Mouse (Mus musculus): Measurements from ENCODE around the gene Tenm3. TPM values are rescaled to one million over a fixed set of nuclear protein-coding genes. Genes with fewer than 3 reads are reported as not detected.

The Tenm3 gene
- polyA plus RNA-seq, 1 experiment from 2014 or later, result 42.9 TPM

GRCm38 (mm10) chr8:48775531-48776037, 68.2 kb downstream of the Tenm3 start:
- H3K27me3 ChIP-seq, result no peaks in the 10 kb centered on the region
- peak overlapping the region; percentile 4; the same call in 1 of the 2 replicates for H3K4me3 ChIP-seq (replicated peaks)
- H3K27ac ChIP-seq (replicated peaks), result no peak overlapping the region
- peak overlapping the region; percentile 34 for H3K4me2 ChIP-seq (replicated peaks)
- H3K9ac ChIP-seq, result no peak overlapping the region
- 14% methylated on average over 9 of the region's 9 CpGs for WGBS
- no peaks in the 10 kb centered on the region for H3K9me3 ChIP-seq (replicated peaks)
- H3K4me1 ChIP-seq, result peaks cover 12% of the 10 kb centered on the region
- ATAC-seq (ENCODE audit: insufficient number of reproducible peaks, low FRiP score, low TSS enrichment, low read depth), result no peak
- H3K36me3 ChIP-seq, result no peaks in the 10 kb centered on the region

GRCm38 (mm10) chr8:48774837-48775236, 68.9 kb downstream of the Tenm3 start:
- Histone ChIP-seq H3K9ac (no peak overlapping the region), H3K9me3 (replicated peaks) (no peaks in the 10 kb centered on the region), H3K4me2 (replicated peaks) (no peak overlapping the region), H3K4me1 (peaks cover 12% of the 10 kb centered on the region), H3K27me3 (no peaks in the 10 kb centered on the region), H3K27ac (replicated peaks) (no peak overlapping the region), H3K4me3 (replicated peaks) (no peak overlapping the region), H3K36me3 (no peaks in the 10 kb centered on the region)
- no peak for ATAC-seq (ENCODE audit: insufficient number of reproducible peaks, low FRiP score, low TSS enrichment, low read depth)
- WGBS, result 20% methylated on average over 4 of the region's 4 CpGs

GRCm38 (mm10) chr8:48766545-48767234, 77.1 kb downstream of the Tenm3 start:
- H3K4me3 ChIP-seq (replicated peaks), result no peak overlapping the region
- ATAC-seq (ENCODE audit: insufficient number of reproducible peaks, low FRiP score, low TSS enrichment, low read depth), result no peak
- H3K4me1 ChIP-seq, result no peaks in the 10 kb centered on the region
- no peaks in the 10 kb centered on the region for H3K36me3 ChIP-seq
- no peak overlapping the region for H3K27ac ChIP-seq (replicated peaks)
- H3K27me3 ChIP-seq, result no peaks in the 10 kb centered on the region
- no peaks in the 10 kb centered on the region for H3K9me3 ChIP-seq (replicated peaks)
- H3K9ac ChIP-seq, result no peak overlapping the region
- WGBS, result 68% methylated on average over 16 of the region's 16 CpGs
- H3K4me2 ChIP-seq (replicated peaks), result no peak overlapping the region

GRCm38 (mm10) chr8:48765212-48765611, 78.5 kb downstream of the Tenm3 start:
- ATAC-seq (ENCODE audit: insufficient number of reproducible peaks, low FRiP score, low TSS enrichment, low read depth), result no peak
- Histone ChIP-seq H3K9me3 (replicated peaks) (no peaks in the 10 kb centered on the region), H3K4me2 (replicated peaks) (no peak overlapping the region), H3K9ac (no peak overlapping the region), H3K36me3 (no peaks in the 10 kb centered on the region), H3K4me3 (replicated peaks) (no peak overlapping the region), H3K27ac (replicated peaks) (no peak overlapping the region), H3K4me1 (no peaks in the 10 kb centered on the region), H3K27me3 (no peaks in the 10 kb centered on the region)
- WGBS, result 16% methylated on average over 6 of the region's 6 CpGs

- Histone ChIP-seq H3K27me3 (no peaks in the 10 kb centered on the region), H3K9ac (no peak overlapping the region), H3K9me3 (replicated peaks) (no peaks in the 10 kb centered on the region), H3K4me3 (replicated peaks) (no peak overlapping the region), H3K36me3 (no peaks in the 10 kb centered on the region), H3K4me2 (replicated peaks) (no peak overlapping the region), H3K27ac (replicated peaks) (no peak overlapping the region), H3K4me1 (no peaks in the 10 kb centered on the region)
- WGBS, result 78% methylated on average over 3 of the region's 3 CpGs
- ATAC-seq (ENCODE audit: insufficient number of reproducible peaks, low FRiP score, low TSS enrichment, low read depth), result no peak
These were observed 79.7 kb downstream of the Tenm3 start for GRCm38 (mm10) chr8:48764011-48764410.

- no peak for ATAC-seq (ENCODE audit: insufficient number of reproducible peaks, low FRiP score, low TSS enrichment, low read depth)
- no peaks in the 10 kb centered on the region for H3K27me3 ChIP-seq
- no peak overlapping the region for H3K4me3 ChIP-seq (replicated peaks)
- H3K4me1 ChIP-seq, result 0 out of 2 replicates have a peak, but pooled peaks cover 4% of the 10 kb centered on the region
- H3K36me3 ChIP-seq, result no peaks in the 10 kb centered on the region
- no peaks in the 10 kb centered on the region for H3K9me3 ChIP-seq (replicated peaks)
- H3K9ac ChIP-seq, result no peak overlapping the region
- 84% methylated on average over 2 of the region's 2 CpGs for WGBS
- no peak overlapping the region for H3K27ac ChIP-seq (replicated peaks)
- no peak overlapping the region for H3K4me2 ChIP-seq (replicated peaks)
These were observed 86.9 kb downstream of the Tenm3 start for GRCm38 (mm10) chr8:48756874-48757273.

GRCm38 (mm10) chr8:48755492-48755891, 88.3 kb downstream of the Tenm3 start:
- peak; percentile 60; the same call in 1 of the 2 replicates for ATAC-seq (ENCODE audit: insufficient number of reproducible peaks, low FRiP score, low TSS enrichment, low read depth)

GRCm38 (mm10) chr8:48754959-48755358, 88.8 kb downstream of the Tenm3 start:
- no peak for ATAC-seq (ENCODE audit: insufficient number of reproducible peaks, low FRiP score, low TSS enrichment, low read depth)
- no peaks in the 10 kb centered on the region for H3K9me3 ChIP-seq (replicated peaks)
- 92% methylated on average over 2 of the region's 2 CpGs for WGBS
- no peak overlapping the region for H3K9ac ChIP-seq
- H3K4me3 ChIP-seq (replicated peaks), result no peak overlapping the region
- H3K36me3 ChIP-seq, result no peaks in the 10 kb centered on the region
- H3K4me1 ChIP-seq, result 0 out of 2 replicates have a peak, but pooled peaks cover 4% of the 10 kb centered on the region
- H3K27me3 ChIP-seq, result no peaks in the 10 kb centered on the region
- no peak overlapping the region for H3K27ac ChIP-seq (replicated peaks)
- H3K4me2 ChIP-seq (replicated peaks), result no peak overlapping the region

More at GRCm38 (mm10) chr8:48755492-48755891, 88.3 kb downstream of the Tenm3 start:
- H3K4me3 ChIP-seq (replicated peaks), result no peak overlapping the region
- H3K4me1 ChIP-seq, result 0 out of 2 replicates have a peak, but pooled peaks cover 4% of the 10 kb centered on the region
- H3K36me3 ChIP-seq, result no peaks in the 10 kb centered on the region
- H3K27me3 ChIP-seq, result no peaks in the 10 kb centered on the region
- no peaks in the 10 kb centered on the region for H3K9me3 ChIP-seq (replicated peaks)
- WGBS, result 49% methylated on average over 7 of the region's 7 CpGs
- no peak overlapping the region for H3K4me2 ChIP-seq (replicated peaks)
- no peak overlapping the region for H3K9ac ChIP-seq
- no peak overlapping the region for H3K27ac ChIP-seq (replicated peaks)

- Histone ChIP-seq H3K9me3 (replicated peaks) (no peaks in the 10 kb centered on the region), H3K4me2 (replicated peaks) (no peak overlapping the region), H3K4me1 (0 out of 2 replicates have a peak, but pooled peaks cover 7% of the 10 kb centered on the region), H3K27me3 (no peaks in the 10 kb centered on the region), H3K4me3 (replicated peaks) (no peak overlapping the region), H3K36me3 (no peaks in the 10 kb centered on the region), H3K9ac (no peak overlapping the region), H3K27ac (replicated peaks) (no peak overlapping the region)
- 76% methylated on average over 5 of the region's 5 CpGs for WGBS
- ATAC-seq (ENCODE audit: insufficient number of reproducible peaks, low FRiP score, low TSS enrichment, low read depth), result no peak
These were observed 91.8 kb downstream of the Tenm3 start for GRCm38 (mm10) chr8:48751965-48752364.

GRCm38 (mm10) chr8:48748503-48749059, 95.2 kb downstream of the Tenm3 start:
- Histone ChIP-seq H3K4me2 (replicated peaks) (no peak overlapping the region), H3K4me1 (0 out of 2 replicates have a peak, but pooled peaks cover 4% of the 10 kb centered on the region), H3K9me3 (replicated peaks) (no peaks in the 10 kb centered on the region), H3K27me3 (no peaks in the 10 kb centered on the region), H3K4me3 (replicated peaks) (no peak overlapping the region), H3K27ac (replicated peaks) (no peak overlapping the region), H3K36me3 (no peaks in the 10 kb centered on the region), H3K9ac (no peak overlapping the region)
- 51% methylated on average over 13 of the region's 13 CpGs for WGBS
- ATAC-seq (ENCODE audit: insufficient number of reproducible peaks, low FRiP score, low TSS enrichment, low read depth), result peak; percentile 51; the same call in 1 of the 2 replicates

GRCm38 (mm10) chr8:48743912-48744311, 99.8 kb downstream of the Tenm3 start:
- H3K9ac ChIP-seq, result no peak overlapping the region
- H3K27ac ChIP-seq (replicated peaks), result no peak overlapping the region
- H3K27me3 ChIP-seq, result no peaks in the 10 kb centered on the region
- H3K4me1 ChIP-seq, result 0 out of 2 replicates have a peak, but pooled peaks cover 13% of the 10 kb centered on the region
- H3K9me3 ChIP-seq (replicated peaks), result no peaks in the 10 kb centered on the region
- no peaks in the 10 kb centered on the region for H3K36me3 ChIP-seq
- WGBS, result 87% methylated on average over 4 of the region's 4 CpGs
- ATAC-seq (ENCODE audit: insufficient number of reproducible peaks, low FRiP score, low TSS enrichment, low read depth), result no peak
- H3K4me3 ChIP-seq (replicated peaks), result no peak overlapping the region
- no peak overlapping the region for H3K4me2 ChIP-seq (replicated peaks)
